ENCODE assay signal across 17 mouse cellular contexts in genomic region chr7:83504996-83505645, GRCm38 (mm10).
DNase-seq lines count a peak whose midpoint lies in the region; TF ChIP-seq lines count a peak whose summit lies in the region.
"Had no signal": no experiment of that assay in that cellular context is flagged by ENCODE, and none has a peak within 500 bp of the region (broad histone marks: within the 10 kb centered on the region; RNA-seq: fewer than 3 reads in every experiment).

No protein-coding gene starts in this region.

- no peaks in the 10 kb centered on the region for H3K4me1 ChIP-seq in heart, adult 2 months (ENCODE audit: control insufficient read depth, insufficient read depth, low read length)
- H3K4me1 ChIP-seq in embryonic facial prominence, embryonic 10.5 days: no peaks in the 10 kb centered on the region
- H3K4me1 ChIP-seq: embryonic facial prominence, embryonic 12.5 days; forebrain, embryonic 12.5 days; heart, embryonic 12.5 days had no signal

- H3K79me2 ChIP-seq in heart, adult 2 months (replicated peaks; ENCODE audit: control insufficient read depth, insufficient read depth, low read length): no peaks in the 10 kb centered on the region

- no peak overlapping the region for H3K4me3 ChIP-seq in heart, adult 2 months
- H3K4me3 ChIP-seq in embryonic facial prominence, embryonic 10.5 days: no peak overlapping the region
- H3K4me3 ChIP-seq: embryonic facial prominence, embryonic 12.5 days; forebrain, embryonic 12.5 days; heart, embryonic 12.5 days; hindbrain, embryonic 10.5 days had no signal

- H3K9ac ChIP-seq in heart, adult 2 months (ENCODE audit: low read depth, low read length): no peak overlapping the region
- H3K9ac ChIP-seq: embryonic facial prominence, embryonic 12.5 days; forebrain, embryonic 12.5 days; heart, embryonic 12.5 days; hindbrain, embryonic 14.5 days had no signal

- no peaks in the 10 kb centered on the region for H3K27me3 ChIP-seq in heart, adult 2 months (ENCODE audit: control insufficient read depth, insufficient read depth, low read length)
- no peaks in the 10 kb centered on the region for H3K27me3 ChIP-seq in embryonic facial prominence, embryonic 10.5 days (replicated peaks; ENCODE audit: low read depth, poor library complexity, severe bottlenecking)
- H3K27me3 ChIP-seq: CH12.LX; embryonic facial prominence, embryonic 12.5 days; forebrain, embryonic 12.5 days; heart, embryonic 12.5 days had no signal

- no peaks in the 10 kb centered on the region for H3K9me3 ChIP-seq in embryonic facial prominence, embryonic 10.5 days
- H3K9me3 ChIP-seq: embryonic facial prominence, embryonic 12.5 days; forebrain, embryonic 12.5 days; heart, embryonic 12.5 days; hindbrain, embryonic 10.5 days had no signal

- 67% methylated on average over 2 of the region's 2 CpGs for WGBS in heart, adult 2 months
- WGBS in embryonic facial prominence, embryonic 10.5 days: 76% methylated on average over 2 of the region's 2 CpGs

- intact Hi-C loops in heart, adult 2 months (cut with DNase I): no loop called here

- H3K36me3 ChIP-seq in heart, adult 2 months (ENCODE audit: control insufficient read depth, insufficient read depth, low read length): no peaks in the 10 kb centered on the region
- no peaks in the 10 kb centered on the region for H3K36me3 ChIP-seq in embryonic facial prominence, embryonic 10.5 days (replicated peaks)
- H3K36me3 ChIP-seq: embryonic facial prominence, embryonic 12.5 days; forebrain, embryonic 12.5 days; heart, embryonic 12.5 days; hindbrain, embryonic 10.5 days had no signal

- peak; percentile 29 for DNase-seq in adrenal gland, adult 2 months
- DNase-seq in adrenal gland, postnatal 14 days: no peak
- peak; percentile 73 for DNase-seq in heart, adult 11 months
- DNase-seq in heart, adult 2 months: no peak
- DNase-seq in Muller cell, postnatal 12 days (ENCODE audit: inconsistent ontology term): peak; percentile 76
- DNase-seq in skeletal muscle tissue, adult 2 months (ENCODE audit: low read depth, low spot score): peak; percentile 2
- DNase-seq in embryonic facial prominence, embryonic 10.5 days (ENCODE audit: low spot score): no peak
- DNase-seq: adrenal gland, postnatal 10 days; cerebellum, adult 9-10 months; embryo, embryonic 11 days; gastrocnemius, postnatal 10 days had no signal

- TF ChIP-seq CTCF in heart, adult 2 months (IDR thresholded peaks at IDR 0.05): no peak

- no peak for TF ChIP-seq EP300 in heart, adult 2 months (IDR thresholded peaks at IDR 0.05; ENCODE audit: insufficient read depth, low read depth, low read length)

- no peak for TF ChIP-seq POLR2A in heart, adult 2 months (IDR thresholded peaks at IDR 0.05; ENCODE audit: insufficient read depth, low read depth, low read length)

- H3K27ac ChIP-seq in heart, adult 2 months: no peak overlapping the region
- no peak overlapping the region for H3K27ac ChIP-seq in embryonic facial prominence, embryonic 10.5 days (replicated peaks)
- H3K27ac ChIP-seq: embryonic facial prominence, embryonic 12.5 days; forebrain, embryonic 12.5 days; hindbrain, embryonic 10.5 days; hindbrain, embryonic 14.5 days had no signal

Comparison
In these comparisons a context has a peak if more than half of its experiments do, and no peak if none do; other contexts are left out.
1. DNase-seq: peak in adrenal gland, adult 2 months (single experiment), heart, adult 11 months (single experiment), Muller cell, postnatal 12 days (single experiment) and skeletal muscle tissue, adult 2 months (single experiment); none in adrenal gland, postnatal 14 days (single experiment), heart, adult 2 months (0 of 2) and embryonic facial prominence, embryonic 10.5 days (single experiment).